Mouse (Mus musculus) liver, embryonic 14.5 days (tissue): ENCODE data around the gene Ccdc113. TPM values are rescaled to one million over a fixed set of nuclear protein-coding genes. Genes with fewer than 3 reads are reported as not detected.

Source experiments
- ATAC-seq: fragments of 200-750 bp; cut with Nextera tagmentation; 2 replicates; pipeline ENCODE4 v1.8.0; 2017; ENCODE audit warnings: moderate number of reproducible peaks, mild to moderate bottlenecking, moderate library complexity; ENCODE audit not compliant: insufficient read depth
- DNase-seq, 3 experiments: peaks; one replicate each; pipeline ENCODE4 v3.0.0-alpha.2; 2012 to 2013; ENCODE audit warnings: low read depth in 3 of 3, low spot score in 3 of 3
- H3K27ac ChIP-seq: fragments of 300-500 bp; sonication (generic); 2 replicates; pipeline ENCODE4 v1.5.1; 2014; ENCODE audit warnings: moderate library complexity, mild to moderate bottlenecking, control low read depth, inconsistent platforms
- H3K27me3 ChIP-seq: fragments of 300-500 bp; sonication (generic); 2 replicates; pipeline ENCODE4 v1.6.1; 2014; ENCODE audit warnings: mild to moderate bottlenecking, low read length, moderate library complexity; ENCODE audit not compliant: control insufficient read depth, insufficient read depth
- H3K36me3 ChIP-seq: fragments of 300-500 bp; sonication (generic); replicated peaks from 2 replicates; pipeline ENCODE4 v1.6.1; 2014; ENCODE audit warnings: low read depth; ENCODE audit not compliant: control insufficient read depth, insufficient read depth
- H3K4me1 ChIP-seq, 2 experiments: fragments of 200-500 bp in 1 of 2; fragments of 300-500 bp in 1 of 2; sonication (generic) in 1 of 2; replicated peaks; 2 replicates each; pipeline ENCODE4 v1.6.1; 2012 to 2014; ENCODE audit warnings: antibody characterized with exemption in 1 of 2, inconsistent platforms in 1 of 2, low read length in 1 of 2; ENCODE audit not compliant: control insufficient read depth in 2 of 2, insufficient read depth in 2 of 2
- H3K4me2 ChIP-seq: fragments of 300-500 bp; sonication (generic); 2 replicates; pipeline ENCODE4 v1.6.1; 2014; ENCODE audit warnings: low read depth, mild to moderate bottlenecking, control low read depth, moderate library complexity
- H3K4me3 ChIP-seq, 2 experiments: fragments of 200-500 bp in 1 of 2; fragments of 300-500 bp in 1 of 2; sonication (generic) in 1 of 2; 2 replicates each; pipeline ENCODE4 v1.5.1; 2012 to 2014; ENCODE audit warnings: low read depth in 2 of 2, low read length in 2 of 2, mild to moderate bottlenecking in 2 of 2, control low read depth in 1 of 2, inconsistent platforms in 1 of 2, moderate library complexity in 1 of 2; ENCODE audit not compliant: insufficient read depth in 1 of 2
- H3K9ac ChIP-seq: fragments of 300-500 bp; sonication (generic); replicated peaks from 2 replicates; pipeline ENCODE4 v1.6.1; 2014; ENCODE audit warnings: mild to moderate bottlenecking, control low read depth, moderate library complexity
- H3K9me3 ChIP-seq: fragments of 300-500 bp; sonication (generic); 2 replicates; pipeline ENCODE4 v1.6.1; 2016; ENCODE audit warnings: low read length, mixed read lengths; ENCODE audit not compliant: control insufficient read depth
- CTCF ChIP-seq: IDR thresholded peaks from 2 replicates; pipeline ENCODE4 v1.5.1; 2016; ENCODE audit warnings: antibody characterized with exemption, low read depth, control low read depth
- EP300 ChIP-seq: IDR thresholded peaks from 2 replicates; pipeline ENCODE4 v1.6.1; 2016; ENCODE audit warnings: antibody characterized with exemption, low read depth
- WGBS: fragments of 180-500 bp; shearing (Covaris S2); extraction: QIAGEN DNeasy Blood & Tissue Kit; methylation state at CpG from one replicate; pipeline ENCODE4 v1.1.7; 2014; ENCODE audit not compliant: insufficient replicate concordance; 5-methylcytosine and 5-hydroxymethylcytosine counted together
- polyA plus RNA-seq, 2 experiments: library from polyadenylated mRNA; depleted of rRNA in 1 of 2; stranded (reverse) in 1 of 2; unstranded in 1 of 2; fragments of >200 nt; fragmentation: Nextera tagmentation in 1 of 2; extraction: Ambion mirVana in 1 of 2; gene quantifications; 2 replicates each; pipeline versions ENCODE4 v1.2.1 to v1.2.3; 2012 to 2014

The Ccdc113 gene
- polyA plus RNA-seq, 2 experiments, result not detected

DNA sequence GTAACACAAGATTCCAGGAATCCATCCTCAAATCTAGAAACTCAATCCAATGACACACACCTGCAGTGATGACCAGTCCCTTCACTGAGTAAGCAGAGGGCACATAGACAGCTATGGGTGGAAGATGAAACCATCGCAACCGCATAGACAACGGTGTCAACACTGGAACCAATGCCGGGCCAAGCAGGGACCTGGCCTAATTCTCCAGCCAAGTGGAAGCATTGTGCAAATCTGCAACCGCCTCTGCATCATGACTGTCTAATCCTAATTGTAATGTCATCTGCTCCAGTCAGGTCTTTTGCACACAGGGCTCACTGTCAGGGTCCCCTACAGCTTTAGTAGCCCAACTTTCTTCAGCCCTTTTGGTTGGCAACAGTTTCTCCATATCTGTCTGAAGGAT lies 33.4 kb upstream of the Ccdc113 start:
- Histone ChIP-seq H3K4me1 (no peaks in the 10 kb centered on the region), H3K36me3 (no peaks in the 10 kb centered on the region), H3K4me3 (no peak overlapping the region), H3K27me3 (no peaks in the 10 kb centered on the region), H3K27ac (no peak overlapping the region), H3K9ac (no peak overlapping the region), H3K4me2 (no peak overlapping the region), H3K9me3 (no peaks in the 10 kb centered on the region)
- no peak for TF ChIP-seq EP300
- no peak for TF ChIP-seq CTCF
- 83% methylated on average over 5 of the region's 5 CpGs for WGBS
- ATAC-seq, result no peak
- no peak for DNase-seq

DNA sequence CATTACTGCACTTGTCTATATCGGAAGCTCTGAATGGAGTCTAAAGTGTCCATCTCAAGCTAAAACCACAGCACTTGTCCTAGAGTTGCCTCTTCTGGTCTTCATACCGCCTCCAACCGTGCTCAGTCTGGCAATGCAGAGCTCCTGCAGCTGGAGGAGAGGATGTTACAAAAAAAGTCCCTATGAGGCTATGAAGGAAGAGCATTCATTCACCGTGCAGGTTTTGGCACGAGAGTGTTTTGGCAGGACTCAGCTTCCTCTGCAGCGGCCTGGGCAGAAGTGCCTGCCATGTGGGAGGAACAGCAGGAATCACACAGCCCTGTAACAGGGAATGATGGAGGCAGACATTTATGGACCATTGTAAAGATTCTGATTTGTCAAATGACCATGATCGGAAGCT lies 31.5 kb upstream of the Ccdc113 start:
- no peaks in the 10 kb centered on the region for H3K27me3 ChIP-seq
- no peak overlapping the region for H3K4me2 ChIP-seq
- H3K9ac ChIP-seq, result no peak overlapping the region
- no peaks in the 10 kb centered on the region for H3K4me1 ChIP-seq
- ATAC-seq, result no peak
- no peak overlapping the region for H3K27ac ChIP-seq
- DNase-seq, result no peak
- WGBS, result 66% methylated on average over 7 of the region's 7 CpGs
- H3K4me3 ChIP-seq, result no peak overlapping the region
- no peaks in the 10 kb centered on the region for H3K36me3 ChIP-seq
- TF ChIP-seq CTCF (no peak), EP300 (no peak)
- no peaks in the 10 kb centered on the region for H3K9me3 ChIP-seq

DNA sequence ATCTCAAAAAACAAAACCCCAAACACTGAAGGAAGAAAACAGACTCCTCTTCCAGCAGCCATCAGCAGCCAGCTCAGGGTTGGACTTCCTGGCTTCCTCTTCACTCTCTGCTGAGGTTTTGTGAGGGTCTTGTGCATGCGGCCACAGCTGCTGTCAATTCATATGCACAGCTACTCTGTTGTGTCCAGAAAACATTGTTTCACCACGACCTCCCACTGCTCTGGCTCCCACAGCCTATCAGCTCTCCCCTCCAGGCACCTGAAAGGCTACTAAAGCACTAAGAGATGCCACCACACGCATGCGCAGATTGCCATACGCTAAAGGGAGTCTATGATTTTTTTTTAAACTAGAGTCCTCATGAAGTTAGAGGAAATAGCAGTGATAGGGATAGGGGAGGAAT lies 29.1 kb upstream of the Ccdc113 start:
- Histone ChIP-seq H3K4me2 (no peak overlapping the region), H3K4me1 (no peaks in the 10 kb centered on the region), H3K9me3 (no peaks in the 10 kb centered on the region), H3K27me3 (no peaks in the 10 kb centered on the region), H3K9ac (no peak overlapping the region), H3K27ac (no peak overlapping the region), H3K36me3 (no peaks in the 10 kb centered on the region), H3K4me3 (no peak overlapping the region)
- WGBS, result 54% methylated on average over 5 of the region's 5 CpGs
- TF ChIP-seq EP300 (no peak), CTCF (no peak)
- ATAC-seq (no peak), DNase-seq (no peak)

DNA sequence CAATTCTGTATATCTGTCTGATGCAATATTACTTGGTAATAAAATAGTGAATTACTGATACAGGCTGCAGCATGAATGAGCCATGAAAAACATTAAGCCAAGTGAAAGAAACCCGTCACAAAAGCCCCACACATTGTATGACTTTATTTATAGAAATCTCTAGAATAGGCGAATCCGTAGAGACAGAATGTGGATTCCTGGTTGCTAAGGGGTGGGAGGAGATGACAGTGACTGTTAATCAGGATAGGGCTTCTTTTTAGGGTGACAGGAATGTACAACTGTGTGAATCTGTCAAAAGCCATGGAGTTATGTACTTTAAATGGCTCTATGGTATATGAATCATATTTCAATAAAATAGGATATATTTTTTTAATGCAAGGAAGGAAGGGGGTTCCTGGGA lies 28.3 kb upstream of the Ccdc113 start:
- Histone ChIP-seq H3K27me3 (no peaks in the 10 kb centered on the region), H3K9me3 (no peaks in the 10 kb centered on the region), H3K36me3 (no peaks in the 10 kb centered on the region), H3K27ac (no peak overlapping the region), H3K4me3 (no peak overlapping the region), H3K9ac (no peak overlapping the region), H3K4me1 (no peaks in the 10 kb centered on the region), H3K4me2 (no peak overlapping the region)
- 66% methylated on average over 3 of the region's 3 CpGs for WGBS
- TF ChIP-seq EP300, result no peak
- no peak for TF ChIP-seq CTCF
- ATAC-seq (no peak), DNase-seq (no peak)

DNA sequence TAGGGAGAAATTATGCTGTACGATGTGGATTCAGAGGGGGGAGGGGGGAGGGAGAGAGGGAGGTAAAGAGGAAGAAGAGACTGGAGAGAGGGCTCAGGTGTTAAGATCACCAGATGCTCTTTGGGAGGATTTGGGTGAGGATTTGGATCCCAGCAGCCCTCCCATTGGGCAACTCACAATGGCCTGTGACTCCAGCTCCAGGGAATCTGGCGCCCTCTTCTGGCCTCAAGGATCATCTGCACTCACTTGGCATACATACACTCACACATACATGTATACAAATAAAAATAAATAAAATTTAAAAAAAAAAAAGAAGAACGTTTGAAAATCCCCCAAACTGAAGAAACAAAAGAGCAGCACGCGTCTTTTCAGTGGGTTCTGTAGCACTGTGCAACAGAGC lies 27.6 kb upstream of the Ccdc113 start:
- Histone ChIP-seq H3K27me3 (no peaks in the 10 kb centered on the region), H3K4me3 (no peak overlapping the region), H3K4me2 (no peak overlapping the region), H3K27ac (no peak overlapping the region), H3K9ac (no peak overlapping the region), H3K36me3 (no peaks in the 10 kb centered on the region), H3K4me1 (no peaks in the 10 kb centered on the region), H3K9me3 (no peaks in the 10 kb centered on the region)
- WGBS, result 61% methylated on average over 5 of the region's 5 CpGs
- TF ChIP-seq CTCF (peak; percentile 37), EP300 (no peak)
- DNase-seq (no peak), ATAC-seq (no peak)
